Mouse (Mus musculus) forebrain, postnatal 0 days (tissue): ENCODE measurements around the gene Unc79. TPM values are rescaled to one million over a fixed set of nuclear protein-coding genes. Genes with fewer than 3 reads are reported as not detected.

Experiments
- ATAC-seq: fragments of 200-750 bp; cut with Nextera tagmentation; 2 replicates; pipeline ENCODE4 v1.8.0; 2017; ENCODE audit warnings: mild to moderate bottlenecking, moderate library complexity
- DNase-seq: peaks from one replicate; pipeline ENCODE4 v3.0.0-alpha.2; 2015
- H3K27ac ChIP-seq: fragments of 300-500 bp; sonication (generic); 2 replicates; pipeline ENCODE4 v1.5.1; 2014; ENCODE audit warnings: low read depth, mild to moderate bottlenecking, antibody characterized with exemption, low read length, moderate library complexity, mixed read lengths
- H3K27me3 ChIP-seq: fragments of 300-500 bp; sonication (generic); 2 replicates; pipeline ENCODE4 v1.6.1; 2014; ENCODE audit warnings: mild to moderate bottlenecking, low read length, mixed read lengths; ENCODE audit not compliant: insufficient read depth
- H3K36me3 ChIP-seq: fragments of 300-500 bp; sonication (generic); 2 replicates; pipeline ENCODE4 v1.6.1; 2014; ENCODE audit warnings: mild to moderate bottlenecking, moderate library complexity; ENCODE audit not compliant: insufficient read depth
- H3K4me1 ChIP-seq: fragments of 300-500 bp; sonication (generic); 2 replicates; pipeline ENCODE4 v1.6.1; 2014; ENCODE audit warnings: antibody characterized with exemption; ENCODE audit not compliant: insufficient read depth
- H3K4me2 ChIP-seq: fragments of 300-500 bp; sonication (generic); 2 replicates; pipeline ENCODE4 v1.6.1; 2014; ENCODE audit warnings: low read depth, mild to moderate bottlenecking, moderate library complexity
- H3K4me3 ChIP-seq: fragments of 300-500 bp; sonication (generic); 2 replicates; pipeline ENCODE4 v1.5.1; 2014; ENCODE audit warnings: low read depth, low read length, mixed read lengths
- H3K9ac ChIP-seq: fragments of 300-500 bp; sonication (generic); 2 replicates; pipeline ENCODE4 v1.6.1; 2014; ENCODE audit warnings: mild to moderate bottlenecking
- H3K9me3 ChIP-seq: fragments of 300-500 bp; sonication (generic); 2 replicates; pipeline ENCODE4 v1.6.1; 2016; ENCODE audit warnings: low read length
- CTCF ChIP-seq: sonication (generic); IDR thresholded peaks from 2 replicates; pipeline ENCODE4 v1.5.1; 2016; ENCODE audit warnings: antibody characterized with exemption, control low read depth, low read depth
- WGBS: fragments of 180-500 bp; shearing (Covaris S2); extraction: QIAGEN DNeasy Blood & Tissue Kit; methylation state at CpG from one replicate; pipeline ENCODE4 v1.1.7; 2014; 5-methylcytosine and 5-hydroxymethylcytosine counted together
- polyA plus RNA-seq: library from polyadenylated mRNA; unstranded; fragments of >200 nt; fragmentation: Nextera tagmentation; extraction: Ambion mirVana; gene quantifications from 2 replicates; pipeline ENCODE4 v1.2.1, GENCODE M21; 2015
- total RNA-seq: library from RNA; depleted of rRNA; stranded (reverse); fragments of >200 nt; gene quantifications from 2 replicates; pipeline ENCODE4 v1.2.3, GENCODE M21; 2014

The Unc79 gene
- total and polyA plus RNA-seq, 2 experiments from 2014 or later = 4.4 to 52.9 TPM

GRCm38 (mm10) chr12:103121928-103122327 is 173.3 kb downstream of the Unc79 start:
- no peak overlapping the region for H3K4me3 ChIP-seq
- H3K27me3 ChIP-seq = no peaks in the 10 kb centered on the region
- DNase-seq (no peak), ATAC-seq (no peak; the same call in 1 of the 2 replicates)
- no peak for TF ChIP-seq CTCF
- no peak overlapping the region for H3K9ac ChIP-seq
- H3K27ac ChIP-seq = no peak overlapping the region
- H3K9me3 ChIP-seq = no peaks in the 10 kb centered on the region
- H3K4me2 ChIP-seq = no peak overlapping the region
- 75% methylated on average over 5 of the region's 5 CpGs for WGBS
- H3K36me3 ChIP-seq = peaks cover 31% of the 10 kb centered on the region
- no peaks in the 10 kb centered on the region for H3K4me1 ChIP-seq

GRCm38 (mm10) chr12:103123861-103124260 is 175.2 kb downstream of the Unc79 start:
- Histone ChIP-seq H3K9me3 (no peaks in the 10 kb centered on the region), H3K27me3 (no peaks in the 10 kb centered on the region), H3K36me3 (peaks cover 41% of the 10 kb centered on the region), H3K9ac (no peak overlapping the region), H3K4me2 (no peak overlapping the region), H3K4me1 (no peaks in the 10 kb centered on the region), H3K4me3 (no peak overlapping the region), H3K27ac (no peak overlapping the region)
- ATAC-seq (no peak), DNase-seq (no peak)
- TF ChIP-seq CTCF = no peak
- WGBS = 51% methylated on average over 1 of the region's 1 CpGs

GRCm38 (mm10) chr12:103128914-103129313 is 180.3 kb downstream of the Unc79 start:
- ATAC-seq (no peak), DNase-seq (no peak)
- H3K27ac ChIP-seq = no peak overlapping the region
- H3K4me1 ChIP-seq = no peaks in the 10 kb centered on the region
- H3K27me3 ChIP-seq = no peaks in the 10 kb centered on the region
- peaks cover 55% of the 10 kb centered on the region for H3K36me3 ChIP-seq
- no peaks in the 10 kb centered on the region for H3K9me3 ChIP-seq
- no peak overlapping the region for H3K4me3 ChIP-seq
- no peak overlapping the region for H3K9ac ChIP-seq
- no peak overlapping the region for H3K4me2 ChIP-seq
- WGBS = 94% methylated on average over 6 of the region's 6 CpGs
- no peak for TF ChIP-seq CTCF

- 87% methylated on average over 17 of the region's 17 CpGs for WGBS
- Histone ChIP-seq H3K4me3 (no peak overlapping the region), H3K4me2 (no peak overlapping the region), H3K4me1 (no peaks in the 10 kb centered on the region), H3K9me3 (no peaks in the 10 kb centered on the region), H3K27me3 (no peaks in the 10 kb centered on the region), H3K36me3 (peaks cover 62% of the 10 kb centered on the region), H3K9ac (no peak overlapping the region), H3K27ac (no peak overlapping the region)
- DNase-seq (no peak), ATAC-seq (no peak)
- no peak for TF ChIP-seq CTCF
Measured at GRCm38 (mm10) chr12:103129395-103130248, 181.0 kb downstream of the Unc79 start.

- Histone ChIP-seq H3K36me3 (peaks cover 70% of the 10 kb centered on the region), H3K4me1 (no peaks in the 10 kb centered on the region), H3K9me3 (no peaks in the 10 kb centered on the region), H3K4me2 (no peak overlapping the region), H3K4me3 (no peak overlapping the region), H3K27me3 (no peaks in the 10 kb centered on the region), H3K27ac (no peak overlapping the region), H3K9ac (no peak overlapping the region)
- no peak for DNase-seq
- ATAC-seq = no peak
- no peak for TF ChIP-seq CTCF
- 65% methylated on average over 6 of the region's 6 CpGs for WGBS
Measured at GRCm38 (mm10) chr12:103131419-103131818, 182.8 kb downstream of the Unc79 start.

- H3K27ac ChIP-seq = no peak overlapping the region
- no peak overlapping the region for H3K4me2 ChIP-seq
- no peak overlapping the region for H3K9ac ChIP-seq
- H3K27me3 ChIP-seq = no peaks in the 10 kb centered on the region
- no peak overlapping the region for H3K4me3 ChIP-seq
- peaks cover 20% of the 10 kb centered on the region for H3K36me3 ChIP-seq
- peak; percentile 78 for TF ChIP-seq CTCF
- DNase-seq (peak; percentile 84), ATAC-seq (peak; percentile 42; the same call in 1 of the 2 replicates)
- no peaks in the 10 kb centered on the region for H3K4me1 ChIP-seq
- 59% methylated on average over 9 of the region's 9 CpGs for WGBS
- no peaks in the 10 kb centered on the region for H3K9me3 ChIP-seq
Measured at GRCm38 (mm10) chr12:103142550-103143010, 193.9 kb downstream of the Unc79 start.

- H3K27me3 ChIP-seq = no peaks in the 10 kb centered on the region
- ATAC-seq = peak; percentile 66
- TF ChIP-seq CTCF = peak; percentile 89
- H3K27ac ChIP-seq = no peak overlapping the region
- WGBS = 29% methylated on average over 9 of the region's 9 CpGs
- peak; percentile 73 for DNase-seq
- no peak overlapping the region for H3K4me2 ChIP-seq
- no peak overlapping the region for H3K9ac ChIP-seq
- H3K36me3 ChIP-seq = peaks cover 34% of the 10 kb centered on the region
- H3K4me1 ChIP-seq = no peaks in the 10 kb centered on the region
- H3K4me3 ChIP-seq = no peak overlapping the region
- H3K9me3 ChIP-seq = no peaks in the 10 kb centered on the region
Measured at GRCm38 (mm10) chr12:103143798-103144565, 195.3 kb downstream of the Unc79 start.
